Mouse (Mus musculus) left cerebral cortex, adult 2 months (tissue): ENCODE measurements around the gene Fkbp1b. TPM values are rescaled to one million over a fixed set of nuclear protein-coding genes. Genes with fewer than 3 reads are reported as not detected.
A peak's percentile ranks its signal among the peaks of the same experiment; 100 is the strongest.
"Not testable (repeated sequence)": the region's sequence is repeated elsewhere in the genome, so short reads cannot be mapped to it uniquely, and the experiment has no call there.

Experiments
- DNase-seq, 2 experiments: peaks; one replicate each; pipeline ENCODE4 v3.0.0; 2021 to 2022; ENCODE audit warnings: low spot score in 2 of 2, mixed read lengths in 1 of 2; ENCODE audit errors: extremely low spot score in 1 of 2
- H3K27ac ChIP-seq: fragments of 200-600 bp; 2 replicates; pipeline ENCODE4 v1.8.1; 2022
- H3K4me3 ChIP-seq: fragments of 200-600 bp; 2 replicates; pipeline ENCODE4 v1.8.1; 2022
- CTCF ChIP-seq: fragments of 200-600 bp; IDR thresholded peaks from 2 replicates; pipeline ENCODE4 v1.8.1; 2022; ENCODE audit warnings: antibody characterized with exemption, mild to moderate bottlenecking, moderate library complexity
- intact Hi-C: fragments of 180-260 bp; cut with DNase I; formaldehyde crosslinking; loops from one replicate; pipeline ENCODE4 v1.15.1; 2025
- total RNA-seq, 2 experiments: library from RNA; stranded (reverse); gene quantifications; 2 replicates each; pipeline ENCODE4 v1.2.3; 2021

Gene Fkbp1b
- total RNA-seq, 2 experiments from 2014 or later: 43.7 to 48.3 TPM

- DNase-seq: peak in 1 of 2 experiments; percentile 29
- peak; percentile 44 for TF ChIP-seq CTCF
- Histone ChIP-seq H3K27ac (no peak overlapping the region), H3K4me3 (no peak overlapping the region)
- intact Hi-C loops: no loop called here
Measured at GRCm38 (mm10) chr12:4793718-4794117, 47.7 kb downstream of the Fkbp1b start.

GRCm38 (mm10) chr12:4788128-4788527 is 53.3 kb downstream of the Fkbp1b start:
- H3K4me3 ChIP-seq, DNase-seq, intact Hi-C loops, H3K27ac ChIP-seq: not testable (repeated sequence)

DNA sequence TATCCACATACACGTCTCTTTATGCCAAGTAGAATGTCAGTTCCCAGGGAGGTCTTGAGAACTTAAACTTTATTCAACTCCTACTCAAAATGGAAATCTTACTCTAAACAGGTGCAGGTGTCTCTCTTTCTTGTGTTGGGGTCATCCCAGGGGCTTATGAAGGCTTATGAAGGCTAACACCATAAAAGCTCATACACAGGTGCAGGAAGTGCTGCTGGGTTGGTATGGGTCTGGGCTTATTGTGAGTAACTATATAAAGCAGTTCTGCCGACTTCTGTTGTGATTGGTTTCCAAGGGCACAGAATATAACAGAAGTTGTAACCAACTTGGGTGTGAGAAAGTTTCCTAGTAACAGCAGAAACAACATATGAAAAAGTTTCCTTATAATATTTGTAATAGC is 56.9 kb downstream of the Fkbp1b start:
- intact Hi-C loops: no loop called here
- no peak overlapping the region for H3K4me3 ChIP-seq
- no peak for DNase-seq
- no peak overlapping the region for H3K27ac ChIP-seq
- no peak for TF ChIP-seq CTCF

DNA sequence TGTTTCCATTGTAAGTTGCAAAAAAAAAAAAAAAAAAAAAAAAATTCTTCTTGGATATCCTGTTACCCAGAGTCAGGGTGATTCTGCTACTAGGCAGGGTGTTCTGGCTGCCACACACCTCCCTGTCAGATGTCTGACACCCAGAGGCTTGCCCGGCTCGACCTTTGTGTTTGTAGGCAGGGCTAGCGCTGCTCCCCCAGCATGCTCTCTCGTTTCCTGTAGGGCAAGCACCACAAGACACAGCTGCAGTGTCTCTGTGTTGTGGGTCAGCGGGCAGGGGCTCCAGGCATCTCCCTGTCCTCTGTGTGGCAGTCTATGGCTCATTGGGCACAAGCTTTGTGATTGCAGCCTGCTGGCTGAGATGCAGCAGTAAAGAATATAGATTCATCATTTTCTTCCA is 57.8 kb downstream of the Fkbp1b start:
- intact Hi-C loops: no loop called here
- no peak for TF ChIP-seq CTCF
- no peak overlapping the region for H3K27ac ChIP-seq
- H3K4me3 ChIP-seq: no peak overlapping the region
- DNase-seq: no peak

Other genes starting within 250 kb of the Fkbp1b start
- 10 to 100 TPM; 69.6 to 73.0 TPM for gene Itsn2, start 249.0 kb downstream of the Fkbp1b start, total RNA-seq
- gene Gm3625, start 248.7 kb downstream of the Fkbp1b start, total RNA-seq: not detected
- 1 to 10 TPM; 2.8 to 2.9 TPM for gene Fam228a, start 103.2 kb downstream of the Fkbp1b start, total RNA-seq
- gene Pfn4, start 72.6 kb downstream of the Fkbp1b start, total RNA-seq: 10 to 100 TPM in 1 of 2 experiments, 1 to 10 TPM in 1; 9.7 to 12.5 TPM
- 10 to 100 TPM; 20.2 to 20.5 TPM for gene Fam228b, start 72.3 kb downstream of the Fkbp1b start, total RNA-seq
- gene Sf3b6, start 24.0 kb downstream of the Fkbp1b start, total RNA-seq: 10 to 100 TPM; 75.5 to 85.2 TPM
- gene Wdcp, start 1.7 kb upstream of the Fkbp1b start, total RNA-seq: 10 to 100 TPM; 11.8 to 12.5 TPM
- gene Mfsd2b, start 32.8 kb upstream of the Fkbp1b start, total RNA-seq: under 1 TPM; 0.75 to 0.93 TPM
- gene Ubxn2a, start 66.1 kb upstream of the Fkbp1b start, total RNA-seq: 10 to 100 TPM; 56.5 to 60.3 TPM
- gene Atad2b, start 75.8 kb upstream of the Fkbp1b start, total RNA-seq: 10 to 100 TPM; 32.6 to 37.9 TPM